Mouse (Mus musculus): Measurements from ENCODE around the gene Trim67. TPM values are rescaled to one million over a fixed set of nuclear protein-coding genes. Genes with fewer than 3 reads are reported as not detected.

Gene Trim67
- polyA plus RNA-seq (2017; shearing (Covaris generic)), result not detected

GRCm38 (mm10) chr8:124792708-124793107 is at the start of gene Trim67:
TSS of gene Trim67 (plus strand) at chr8:124793092.

GRCm38 (mm10) chr8:124751709-124752173 is 41.2 kb upstream of the Trim67 start, which contains the start of gene Fam89a:
TSS of gene Fam89a (minus strand) at chr8:124751832.

GRCm38 (mm10) chr8:124862321-124863162 is 69.7 kb downstream of the Trim67 start, which contains the start of the genes Gnpat and 2810004N23Rik:
TSS of gene Gnpat (plus strand) at chr8:124863033.
TSS of gene 2810004N23Rik (minus strand) at chr8:124863120.

Other genes with a start within 250 kb of the Trim67 start
- gene Agt, start 223.4 kb upstream of the Trim67 start, polyA plus RNA-seq (2017; shearing (Covaris generic)), result 0.12 TPM
- gene Capn9, start 217.0 kb upstream of the Trim67 start, polyA plus RNA-seq (2017; shearing (Covaris generic)), result not detected
- gene 2310022B05Rik, start 129.7 kb upstream of the Trim67 start, polyA plus RNA-seq (2017; shearing (Covaris generic)), result 6.6 TPM
- gene Ttc13, start 71.1 kb upstream of the Trim67 start, polyA plus RNA-seq (2017; shearing (Covaris generic)), result 102 TPM
- 24.3 TPM for gene Arv1, start 71.0 kb upstream of the Trim67 start, polyA plus RNA-seq (2017; shearing (Covaris generic))
- gene Fam89a, start 41.3 kb upstream of the Trim67 start, polyA plus RNA-seq (2017; shearing (Covaris generic)), result 15.3 TPM
- 93.4 TPM for gene Gnpat, start 69.9 kb downstream of the Trim67 start, polyA plus RNA-seq (2017; shearing (Covaris generic))
- 36.4 TPM for gene 2810004N23Rik, start 70.0 kb downstream of the Trim67 start, polyA plus RNA-seq (2017; shearing (Covaris generic))
- gene Exoc8, start 104.6 kb downstream of the Trim67 start, polyA plus RNA-seq (2017; shearing (Covaris generic)), result 16.4 TPM
- 5.8 TPM for gene Sprtn, start 104.8 kb downstream of the Trim67 start, polyA plus RNA-seq (2017; shearing (Covaris generic))
- 54.6 TPM for gene Egln1, start 156.2 kb downstream of the Trim67 start, polyA plus RNA-seq (2017; shearing (Covaris generic))
- 144 TPM for gene Tsnax, start 219.9 kb downstream of the Trim67 start, polyA plus RNA-seq (2017; shearing (Covaris generic))